Mouse (Mus musculus): Measurements from ENCODE around the gene Acbd4.

Acbd4 gene

DNA sequence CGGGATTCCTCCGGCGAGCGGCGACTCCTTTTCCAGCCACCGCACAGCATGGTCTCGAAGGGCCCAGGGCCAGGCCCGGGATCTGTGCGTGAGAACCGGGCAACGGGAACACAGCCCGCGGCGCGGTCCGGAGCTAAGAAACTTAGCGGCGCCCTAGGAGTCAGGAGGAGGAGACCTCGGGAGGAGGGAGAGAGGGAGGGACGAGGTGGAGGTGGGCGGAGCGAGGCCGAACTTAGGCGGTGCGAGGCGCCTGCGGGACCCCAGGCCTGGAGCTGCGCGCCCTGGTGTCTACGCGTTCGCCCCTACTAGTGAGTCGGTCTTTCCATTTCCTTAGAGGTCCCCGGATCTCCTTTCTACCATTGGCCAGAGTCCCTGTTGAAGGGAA is at the start of gene Acbd4, which contains the start of gene Plcd3:
Gene Acbd4, plus strand, starts transcription at position 202 of the 385 bp plus-strand sequence.
Gene Plcd3, minus strand, starts transcription at position 178 of the 385 bp plus-strand sequence.
- DNase-seq (ENCODE audit: extremely low spot score), result peak; percentile 76

DNA sequence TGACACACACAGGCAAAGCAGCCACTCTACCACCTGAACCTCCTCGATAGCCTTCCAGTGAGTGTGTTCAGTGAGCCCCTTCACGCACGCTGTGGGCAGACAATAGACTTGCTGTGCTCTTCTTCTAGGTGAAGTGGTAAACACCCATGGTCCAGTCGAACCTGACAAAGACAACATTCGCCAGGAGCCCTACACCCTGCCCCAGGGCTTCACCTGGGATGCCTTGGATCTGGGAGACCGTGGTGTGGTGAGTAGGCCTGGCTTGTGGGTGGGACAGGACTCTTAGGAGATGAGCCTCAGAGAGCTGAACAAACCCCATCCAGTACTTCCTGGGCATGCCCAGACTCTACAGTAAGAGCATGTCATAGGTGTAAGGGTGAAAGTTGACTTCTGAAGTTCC is 49.4 kb upstream of the Acbd4 start:
- no peak for DNase-seq (ENCODE audit: extremely low spot score)

DNA sequence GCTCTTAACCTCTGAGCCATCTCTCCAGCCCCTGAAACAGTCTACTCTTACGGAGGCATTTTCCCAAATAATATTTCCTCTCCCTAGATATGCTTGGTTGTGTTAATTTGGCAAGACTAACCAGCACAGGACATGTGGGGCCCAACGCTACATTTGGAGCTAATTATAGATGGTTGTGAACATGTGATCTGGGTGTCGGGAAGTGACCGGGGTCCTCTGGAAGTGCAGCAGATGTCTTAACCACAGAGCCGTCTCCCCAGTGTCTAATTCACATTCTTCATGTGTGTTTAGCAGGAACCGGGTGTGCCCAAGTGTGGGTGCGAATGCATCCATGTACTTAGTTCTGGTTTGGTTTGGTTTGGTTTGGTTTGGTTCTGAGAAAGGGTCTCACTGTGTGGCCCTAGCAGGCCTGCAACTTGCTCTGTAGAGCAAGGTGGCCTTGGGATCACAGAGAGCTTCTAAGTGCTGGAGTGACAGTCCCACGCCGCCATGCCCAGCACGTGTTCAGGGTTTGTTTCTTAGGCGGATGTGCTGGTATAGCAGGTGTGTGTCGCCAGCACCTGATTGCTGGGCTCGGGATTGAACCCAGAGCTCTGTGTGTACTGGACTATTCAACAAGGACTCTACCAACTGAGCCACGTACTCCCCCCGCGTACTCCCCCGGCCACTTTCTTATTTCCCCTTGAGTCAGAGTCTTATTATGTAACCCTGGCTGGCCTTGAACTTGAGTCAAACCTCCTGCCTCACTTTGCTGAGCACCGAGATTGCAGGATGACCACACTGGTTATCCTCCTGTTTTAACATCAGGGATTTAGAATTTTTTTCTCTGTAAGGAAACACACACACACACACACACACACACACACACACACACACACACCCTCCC is 48.0 kb upstream of the Acbd4 start:
- DNase-seq (ENCODE audit: extremely low spot score), result no peak

DNA sequence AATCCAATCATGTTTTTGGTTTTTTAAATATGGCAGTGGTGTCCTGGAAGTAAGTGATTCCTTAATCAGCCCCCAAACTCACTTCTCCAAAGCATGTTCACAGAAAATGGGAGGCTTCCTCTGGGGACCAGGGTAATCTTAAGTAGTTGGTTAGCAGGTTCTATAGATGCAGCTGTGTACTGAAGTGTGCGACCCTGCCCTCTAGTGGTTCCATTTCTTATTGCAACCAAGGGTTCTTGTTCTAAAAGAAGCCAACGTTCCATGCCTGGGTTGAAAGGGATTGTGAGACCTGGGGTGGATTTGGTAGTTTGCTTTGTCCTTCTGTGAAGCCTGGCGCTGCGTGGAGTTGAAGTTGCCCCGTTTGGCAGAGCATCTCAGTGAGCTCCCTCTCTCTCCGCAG is 46.7 kb upstream of the Acbd4 start:
- DNase-seq (ENCODE audit: extremely low spot score), result peak; percentile 73

DNA sequence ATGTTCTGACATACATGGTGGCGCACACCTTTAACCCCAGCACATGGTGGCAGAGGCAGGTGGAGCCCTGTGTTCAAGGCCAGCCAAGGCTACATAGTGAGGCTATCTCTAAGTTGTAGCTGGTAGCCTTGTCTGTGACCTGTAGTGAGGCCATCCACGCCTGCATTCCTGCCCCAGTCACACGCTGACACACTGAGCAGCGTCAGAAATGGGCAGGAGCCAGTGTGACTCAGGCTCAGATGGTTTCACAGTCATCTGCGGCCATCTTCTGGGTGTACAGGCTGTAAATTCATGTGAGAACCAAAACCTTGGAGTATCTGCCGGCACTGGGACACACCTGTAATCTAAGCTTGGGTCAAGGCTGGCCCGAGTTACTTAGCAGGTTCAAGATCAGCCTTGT is 44.8 kb upstream of the Acbd4 start:
- no peak for DNase-seq (ENCODE audit: extremely low spot score)

DNA sequence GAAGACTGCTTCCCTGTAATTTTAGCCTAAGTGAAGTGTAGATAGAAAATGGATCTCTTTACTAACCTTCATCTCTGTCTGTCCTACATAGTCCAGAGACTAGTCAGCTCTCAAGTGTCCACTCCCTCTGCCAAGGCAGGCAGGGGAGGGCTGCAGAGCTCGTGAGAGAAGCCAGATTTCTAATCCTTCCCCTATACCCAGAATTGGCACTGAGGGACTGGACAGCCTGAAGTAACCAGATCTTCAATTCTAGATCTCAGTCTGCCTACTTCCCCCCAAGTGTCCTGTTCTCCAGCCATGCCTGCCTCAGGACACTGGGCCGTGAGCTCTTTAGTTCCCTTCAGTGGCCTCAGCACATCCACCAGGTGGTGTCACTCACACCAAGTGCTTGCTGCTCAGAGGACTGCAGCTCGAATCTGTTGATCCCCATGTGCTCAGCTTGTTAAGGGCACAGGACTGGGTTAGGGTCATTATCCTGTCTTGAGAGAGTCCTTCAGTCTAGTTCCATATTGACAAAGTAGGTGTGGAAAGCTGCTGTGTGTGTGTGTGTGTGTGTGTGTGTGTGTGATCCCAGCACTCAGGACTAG is 42.9 kb upstream of the Acbd4 start:
- no peak for DNase-seq (ENCODE audit: extremely low spot score)

DNA sequence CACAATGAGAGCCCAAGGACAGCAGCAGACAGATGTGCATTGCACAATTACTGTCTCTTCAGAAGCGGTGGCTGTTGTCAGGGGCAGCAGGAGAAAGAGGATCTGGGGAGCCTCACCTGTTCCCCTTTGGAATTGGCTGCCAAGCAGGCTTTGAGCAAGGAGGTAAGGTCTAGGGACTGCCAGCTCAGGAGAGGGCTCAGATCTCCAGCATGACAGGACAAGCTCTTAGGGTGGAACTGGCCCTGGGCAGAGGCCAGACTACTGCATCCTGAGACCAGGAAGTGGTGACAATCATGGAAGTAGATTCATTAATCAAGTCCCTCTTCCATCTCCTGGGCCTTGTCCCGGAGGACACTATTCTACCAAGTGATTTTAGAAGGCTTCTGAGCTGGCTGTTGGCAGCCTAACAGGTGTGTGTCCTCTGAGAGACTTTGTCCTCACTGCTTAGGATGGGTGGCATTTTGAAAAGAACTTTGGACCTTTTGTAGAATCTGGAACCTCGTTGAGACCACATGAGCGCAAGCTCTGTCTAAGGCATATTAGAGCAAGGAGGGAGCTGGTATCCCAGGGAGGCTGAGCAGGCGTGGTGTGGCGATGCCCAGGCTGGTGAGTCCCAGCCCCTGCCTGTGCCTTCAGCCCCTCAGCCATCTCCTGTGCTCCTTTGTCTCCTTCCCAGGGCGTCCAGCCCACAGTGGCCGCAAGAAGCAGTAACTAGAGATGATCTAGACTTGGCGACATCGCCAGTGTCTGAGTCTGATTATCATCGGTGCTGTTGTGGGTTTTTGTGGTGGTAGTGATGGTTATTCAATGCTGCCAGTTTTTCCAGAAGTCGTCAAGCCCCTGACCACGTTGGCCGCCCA is 35.1 kb upstream of the Acbd4 start:
- no peak for DNase-seq (ENCODE audit: extremely low spot score)

DNA sequence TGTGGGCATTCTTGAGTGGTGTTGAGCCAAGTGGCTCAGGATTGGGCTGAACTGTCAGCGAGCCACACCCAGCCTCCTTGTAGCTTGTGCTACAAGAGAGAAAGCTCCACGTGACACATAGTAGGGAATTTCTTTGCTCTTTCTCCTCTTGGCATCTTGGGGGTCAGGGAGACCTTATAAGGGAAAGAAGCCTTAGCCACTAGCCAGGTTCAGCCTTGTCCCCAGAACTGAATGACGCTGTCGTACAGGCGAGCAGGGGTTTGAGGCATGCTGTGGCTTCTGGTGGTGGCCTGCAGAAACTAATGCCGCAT is 34.5 kb upstream of the Acbd4 start:
- no peak for DNase-seq (ENCODE audit: extremely low spot score)

DNA sequence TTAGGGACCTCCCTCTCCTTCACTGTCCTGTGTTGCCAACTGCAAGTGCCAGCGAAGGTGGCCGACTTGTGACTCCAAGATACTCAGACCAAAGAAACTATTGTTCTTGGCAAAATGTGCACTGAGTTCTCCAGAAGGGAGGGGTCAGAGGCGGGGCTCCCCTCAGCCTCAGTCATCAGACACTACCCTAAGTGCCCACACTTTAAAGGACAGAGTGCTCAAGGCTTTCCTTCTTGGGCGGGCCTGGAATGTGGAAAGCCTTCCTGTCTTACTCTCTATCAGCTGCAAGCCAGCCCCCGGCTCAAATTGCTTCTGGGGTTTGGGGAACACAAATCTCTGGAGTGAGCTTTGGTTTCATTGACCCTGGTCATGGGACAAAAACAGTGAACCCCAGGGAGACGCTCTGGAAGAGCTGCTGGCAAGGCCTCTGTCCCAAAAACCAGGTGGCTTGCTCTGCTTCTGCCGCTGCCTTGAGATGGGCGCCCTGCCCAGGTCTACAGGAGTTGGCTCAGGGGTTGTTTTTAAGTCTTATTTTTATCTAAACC is 34.0 kb upstream of the Acbd4 start:
- DNase-seq (ENCODE audit: extremely low spot score), result no peak

DNA sequence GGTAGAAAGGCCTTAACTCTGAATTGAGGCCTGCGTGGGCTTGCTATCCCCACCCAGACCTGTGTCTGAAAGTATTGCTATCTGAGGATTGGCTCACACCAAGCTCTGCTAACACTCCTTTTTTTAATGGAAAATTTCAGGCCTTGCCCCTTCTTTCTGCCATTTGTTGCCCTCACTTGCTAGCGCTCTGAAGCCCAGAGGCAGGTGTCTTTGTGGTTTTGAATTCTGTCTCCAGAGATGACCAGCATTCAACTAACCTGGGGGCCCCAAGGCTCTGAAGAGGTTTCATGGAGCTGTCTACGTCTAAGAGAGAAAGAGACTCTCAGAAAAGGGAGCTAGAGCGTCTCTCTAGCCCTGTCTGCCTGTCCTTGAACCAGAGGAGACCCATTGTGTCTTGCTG is 33.2 kb upstream of the Acbd4 start:
- no peak for DNase-seq (ENCODE audit: extremely low spot score)

DNA sequence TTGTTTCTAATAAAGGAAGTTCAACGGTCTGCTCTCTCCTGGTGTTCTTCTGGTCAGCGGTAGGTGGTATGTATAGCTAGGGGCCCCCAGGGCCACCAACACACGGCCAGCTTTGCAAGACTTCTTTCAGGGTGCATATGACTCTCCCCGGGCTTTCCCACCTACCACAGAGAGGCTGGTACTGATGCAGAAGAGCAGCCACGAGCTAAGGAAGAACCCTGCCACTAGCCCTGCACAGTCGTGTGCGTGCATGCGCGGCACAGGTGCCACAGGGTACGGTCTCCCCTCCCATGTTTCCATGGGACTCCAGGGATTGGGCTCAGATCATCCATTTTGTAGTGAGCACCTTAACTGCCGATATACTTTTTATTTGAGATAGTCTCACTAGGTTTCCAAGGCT is 32.6 kb upstream of the Acbd4 start:
- DNase-seq (ENCODE audit: extremely low spot score), result no peak

DNA sequence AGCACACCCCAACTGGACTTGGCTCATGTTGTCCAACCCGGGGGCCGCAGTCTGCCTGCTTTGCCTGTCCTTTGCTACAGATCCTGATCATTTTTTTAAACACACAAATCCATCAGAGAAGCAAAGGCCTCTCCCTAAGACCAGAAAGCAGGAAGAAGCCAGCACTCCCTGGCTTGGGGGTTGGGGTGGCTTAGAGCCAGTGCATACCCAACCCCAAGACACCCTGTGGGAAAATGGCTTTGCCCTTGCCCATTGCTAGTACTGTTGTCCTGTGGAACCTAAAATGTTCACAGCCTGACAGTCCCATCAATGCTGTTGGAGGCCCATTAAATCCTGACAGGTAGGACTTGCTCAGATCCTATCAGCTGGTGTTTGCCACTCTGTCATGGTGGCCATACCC is 31.8 kb upstream of the Acbd4 start:
- no peak for DNase-seq (ENCODE audit: extremely low spot score)

DNA sequence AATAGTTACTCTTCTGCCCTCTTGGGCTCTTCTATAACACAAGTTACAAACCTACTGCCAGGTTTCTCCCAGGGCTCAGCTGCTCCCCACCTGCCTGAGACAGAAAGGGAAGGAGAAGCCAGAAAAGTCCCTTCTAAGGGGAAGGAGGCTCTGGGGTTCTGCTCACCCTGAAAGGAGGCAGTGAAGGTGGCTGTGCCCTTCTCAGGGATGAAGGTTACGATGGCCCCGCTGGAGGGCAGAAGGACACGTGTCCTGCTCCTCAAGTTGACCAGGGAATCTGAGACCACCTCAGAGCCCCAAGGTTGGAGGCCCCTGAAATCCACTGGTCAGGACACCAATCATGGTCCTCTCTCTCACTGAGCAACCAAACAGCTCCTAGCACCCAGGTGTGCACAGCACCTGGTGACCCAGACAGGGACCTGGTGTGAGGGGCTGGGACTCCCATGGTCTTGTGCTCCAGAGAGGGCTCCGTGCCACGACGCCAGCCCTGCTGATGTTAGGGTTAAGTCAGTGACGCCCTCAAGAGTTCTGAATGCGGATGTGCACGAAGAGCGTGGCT is 31.1 kb upstream of the Acbd4 start:
- no peak for DNase-seq (ENCODE audit: extremely low spot score)

DNA sequence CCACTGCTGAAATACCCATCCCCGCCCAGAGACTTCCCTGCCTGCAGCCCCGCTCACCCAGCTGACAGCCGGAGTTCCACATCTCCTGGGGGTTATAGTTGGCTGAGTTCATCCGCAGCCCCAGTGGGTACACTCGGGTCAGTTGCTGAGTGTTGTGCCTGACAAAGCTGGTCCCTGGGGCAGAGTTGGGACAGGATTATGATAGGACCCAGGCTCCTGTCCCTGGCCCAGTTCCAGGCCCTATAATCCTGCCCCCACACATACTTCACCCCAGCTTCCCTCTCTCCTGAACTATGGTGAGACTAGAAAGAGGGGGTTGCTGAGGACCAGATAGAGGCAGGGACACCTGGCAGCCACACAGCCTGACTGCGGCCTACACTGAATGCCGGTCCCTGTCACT is 27.8 kb upstream of the Acbd4 start:
- no peak for DNase-seq (ENCODE audit: extremely low spot score)

DNA sequence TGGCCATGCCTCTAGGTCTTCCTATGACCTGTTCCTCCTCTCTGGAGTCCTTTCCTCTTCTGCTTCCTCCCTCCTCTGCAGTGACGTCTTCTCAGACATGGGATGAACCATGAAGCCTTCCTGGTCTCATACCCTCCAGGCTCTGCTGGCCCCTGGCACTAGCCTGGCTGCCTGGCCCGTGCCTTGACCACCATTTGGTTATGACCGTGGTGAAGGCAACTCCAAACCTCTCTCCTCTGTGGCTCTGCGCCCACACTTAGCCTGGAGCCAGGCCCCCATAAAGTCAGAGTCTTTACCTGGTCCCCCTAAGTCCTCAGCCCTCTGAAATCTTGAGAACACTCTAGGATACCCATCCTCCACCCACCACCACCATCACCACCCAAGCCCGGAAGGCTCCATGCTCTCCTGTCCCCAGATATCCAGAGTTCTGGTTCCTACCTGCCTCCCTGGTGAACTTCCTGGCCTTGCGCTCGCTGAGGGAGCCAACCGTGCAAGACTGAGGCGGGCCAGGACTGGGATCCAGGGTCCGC is 27.3 kb upstream of the Acbd4 start:
- no peak for DNase-seq (ENCODE audit: extremely low spot score)

DNA sequence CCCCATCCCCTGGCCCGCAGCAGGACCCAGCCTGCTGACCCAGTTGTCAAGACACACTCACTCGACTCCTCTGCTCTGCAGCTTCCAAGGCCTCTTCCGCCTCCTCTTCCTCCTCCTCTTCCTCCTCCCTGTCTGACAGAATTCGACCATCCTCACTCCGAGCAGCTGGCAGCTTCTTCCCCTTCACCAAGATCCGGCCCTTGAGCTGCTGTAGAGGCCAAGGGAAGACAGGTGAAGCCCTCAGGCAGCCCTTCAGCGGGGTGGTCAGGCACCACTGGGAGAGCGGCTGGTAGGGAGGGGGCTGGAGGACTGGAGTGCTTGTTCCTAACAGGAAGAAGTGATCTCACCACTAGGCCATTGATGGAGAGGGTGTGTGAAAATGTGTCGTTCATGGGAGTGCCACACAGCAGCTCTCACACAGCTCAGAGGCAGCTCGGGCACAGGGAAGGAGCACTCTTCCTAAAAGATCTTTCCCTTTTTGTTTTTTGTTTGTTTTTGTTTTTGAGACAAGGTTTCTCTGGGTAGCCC is 26.6 kb upstream of the Acbd4 start:
- no peak for DNase-seq (ENCODE audit: extremely low spot score)

DNA sequence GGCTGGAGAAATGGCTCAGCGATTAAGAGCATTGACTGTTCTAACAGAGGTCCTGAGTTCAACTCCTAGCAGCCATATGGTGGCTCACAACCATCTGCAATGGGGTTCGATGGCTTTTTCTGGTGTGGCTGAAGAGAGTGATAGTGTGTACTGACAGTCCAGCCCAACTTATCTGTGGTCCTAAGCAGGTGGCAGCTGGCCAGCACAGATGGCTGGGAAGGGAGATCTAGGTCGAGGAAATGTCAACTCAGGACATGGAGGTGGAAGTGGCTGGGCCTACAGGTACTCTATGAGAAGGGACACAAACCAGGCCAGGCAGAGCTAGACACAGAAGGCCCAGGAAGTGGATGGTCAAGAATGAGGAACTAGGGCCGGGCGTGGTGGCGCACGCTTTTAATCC is 25.5 kb upstream of the Acbd4 start:
- DNase-seq (ENCODE audit: extremely low spot score), result no peak

DNA sequence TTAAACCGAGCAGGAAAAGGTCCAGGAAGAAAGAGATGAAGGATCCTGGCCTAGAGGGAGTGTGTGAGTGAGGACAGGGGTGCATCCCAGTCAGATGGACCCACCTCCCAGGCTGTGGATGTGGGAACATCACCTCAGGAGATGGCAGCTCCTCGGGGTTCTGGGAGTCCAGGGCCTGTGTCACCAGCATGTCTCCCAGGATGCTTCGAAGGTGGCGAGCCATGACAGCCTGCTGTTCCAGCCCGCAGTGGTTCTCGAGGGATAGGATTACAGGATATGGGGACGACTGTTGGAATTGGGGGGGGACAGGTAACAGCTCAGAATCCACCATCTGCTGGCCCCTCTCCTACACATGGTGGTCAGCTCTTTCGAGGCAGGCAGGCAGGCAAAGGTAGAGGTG is 24.9 kb upstream of the Acbd4 start:
- DNase-seq (ENCODE audit: extremely low spot score), result no peak

DNA sequence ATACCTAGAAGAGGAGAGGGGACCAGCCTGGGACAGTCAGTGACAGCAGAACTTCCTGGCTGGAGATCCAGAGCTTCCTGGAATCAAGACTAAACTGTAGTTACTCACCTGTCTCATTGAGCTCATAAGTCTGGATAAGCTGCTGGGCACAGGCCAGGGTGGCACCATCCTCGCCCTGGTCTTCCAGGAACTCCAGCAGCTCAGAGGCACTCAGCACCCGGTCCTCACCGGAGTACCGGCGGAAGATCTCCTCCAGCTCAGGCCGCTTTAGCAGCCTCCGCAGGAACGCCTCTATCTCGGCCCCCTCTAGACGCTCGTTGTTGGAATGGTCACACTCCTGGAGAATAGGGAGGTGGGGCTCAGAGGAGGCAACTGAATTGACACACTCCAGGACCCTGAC is 23.4 kb upstream of the Acbd4 start:
- no peak for DNase-seq (ENCODE audit: extremely low spot score)

DNA sequence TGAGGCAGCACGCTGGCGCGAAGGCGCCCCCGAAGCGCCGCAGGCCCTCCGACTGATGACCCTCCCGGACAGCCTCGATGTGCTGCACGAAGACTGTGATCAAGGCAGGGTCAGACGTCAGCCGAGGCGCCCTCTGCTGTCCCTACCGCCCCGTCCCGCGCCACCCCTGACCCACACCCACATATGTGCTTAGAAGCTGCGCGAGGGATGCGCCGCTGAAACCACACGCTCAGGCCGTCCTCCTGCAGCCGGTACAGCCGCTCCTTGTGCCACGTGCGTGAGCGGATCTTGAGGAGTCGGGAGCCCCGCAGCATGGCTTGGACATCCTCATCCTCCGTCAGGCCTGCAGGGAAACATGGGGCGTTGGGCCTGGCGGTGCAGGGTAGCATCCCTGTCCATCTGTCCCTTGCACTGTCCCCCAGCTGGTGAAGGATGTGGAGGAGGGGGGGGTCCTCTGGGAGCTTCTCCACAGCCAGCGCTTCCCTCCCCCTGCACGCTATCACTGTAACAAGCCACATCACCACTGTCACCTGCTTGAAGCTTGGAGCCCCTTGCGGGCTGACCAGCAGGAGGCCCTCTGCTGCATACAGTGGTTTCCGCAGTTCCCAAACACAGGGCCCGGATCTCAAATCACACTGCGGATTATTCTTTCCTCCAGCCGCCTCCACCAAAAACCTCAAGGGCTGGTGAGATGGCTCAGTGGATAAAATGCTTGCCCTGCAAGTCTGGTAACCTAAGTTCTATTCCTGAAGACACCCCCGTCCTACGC is 21.0 kb upstream of the Acbd4 start:
- peak; percentile 66 for DNase-seq (ENCODE audit: extremely low spot score)

DNA sequence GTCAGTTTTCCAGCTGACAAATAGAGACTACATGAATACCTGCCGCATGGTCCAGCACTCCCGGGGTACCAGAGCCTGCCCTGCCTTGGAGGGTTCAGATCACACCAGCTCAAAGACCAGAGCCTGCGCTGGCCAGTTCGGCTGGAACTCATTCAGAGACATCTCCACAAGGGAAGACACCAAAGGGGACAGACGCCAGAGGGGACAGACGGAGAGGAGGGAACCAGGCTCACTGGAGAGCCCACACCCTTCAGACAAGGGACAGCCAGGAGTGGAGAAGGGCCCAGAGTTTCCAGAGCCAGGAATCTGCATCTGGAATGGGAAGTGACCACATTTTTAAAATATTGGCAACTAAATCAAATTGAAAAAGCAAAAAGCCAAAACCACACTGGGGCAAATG is 19.9 kb upstream of the Acbd4 start:
- DNase-seq (ENCODE audit: extremely low spot score), result no peak
